Mouse (Mus musculus) midbrain, embryonic 12.5 days (tissue): Measurements from ENCODE around the gene Pafah1b3. TPM values are rescaled to one million over a fixed set of nuclear protein-coding genes. Genes with fewer than 3 reads are reported as not detected.
A peak's percentile ranks its signal among the peaks of the same experiment; 100 is the strongest.
"Not testable (repeated sequence)": the region's sequence is repeated elsewhere in the genome, so short reads cannot be mapped to it uniquely, and the experiment has no call there.

Experiments used
- ATAC-seq: fragments of 200-750 bp; cut with Nextera tagmentation; 2 replicates; pipeline ENCODE4 v1.8.0; 2017; ENCODE audit warnings: low read depth, moderate TSS enrichment, moderate library complexity; ENCODE audit not compliant: low FRiP score
- H3K27ac ChIP-seq: fragments of 300-500 bp; sonication (generic); replicated peaks from 2 replicates; pipeline ENCODE4 v1.5.1; 2016; ENCODE audit warnings: mild to moderate bottlenecking
- H3K27me3 ChIP-seq: fragments of 300-500 bp; sonication (generic); 2 replicates; pipeline ENCODE4 v1.6.1; 2016; ENCODE audit warnings: mild to moderate bottlenecking
- H3K36me3 ChIP-seq: fragments of 300-500 bp; sonication (generic); 2 replicates; pipeline ENCODE4 v1.6.1; 2016
- H3K4me1 ChIP-seq: fragments of 300-500 bp; sonication (generic); 2 replicates; pipeline ENCODE4 v1.6.1; 2016
- H3K4me2 ChIP-seq: fragments of 300-500 bp; sonication (generic); replicated peaks from 2 replicates; pipeline ENCODE4 v1.6.1; 2016; ENCODE audit warnings: mild to moderate bottlenecking, moderate library complexity
- H3K4me3 ChIP-seq: fragments of 300-500 bp; sonication (generic); 2 replicates; pipeline ENCODE4 v1.5.1; 2016; ENCODE audit warnings: mild to moderate bottlenecking
- H3K9ac ChIP-seq: fragments of 300-500 bp; sonication (generic); replicated peaks from 2 replicates; pipeline ENCODE4 v1.6.1; 2016; ENCODE audit warnings: mild to moderate bottlenecking, moderate library complexity
- H3K9me3 ChIP-seq: fragments of 300-500 bp; sonication (generic); 2 replicates; pipeline ENCODE4 v1.6.1; 2016; ENCODE audit warnings: mild to moderate bottlenecking
- whole genome bisulfite sequencing: fragments of 180-500 bp; shearing (Covaris S2); methylation state at CpG from one replicate; pipeline ENCODE4 v1.1.7; 2016; 5-methylcytosine and 5-hydroxymethylcytosine counted together
- polyA plus RNA-seq: library from polyadenylated mRNA; unstranded; fragments of >200 nt; fragmentation: Nextera tagmentation; extraction: Ambion mirVana; gene quantifications from 2 replicates; pipeline ENCODE4 v1.2.1, GENCODE M21; 2016

Pafah1b3 gene
- polyA plus RNA-seq, result 399 and 410 TPM in 2 replicates

DNA sequence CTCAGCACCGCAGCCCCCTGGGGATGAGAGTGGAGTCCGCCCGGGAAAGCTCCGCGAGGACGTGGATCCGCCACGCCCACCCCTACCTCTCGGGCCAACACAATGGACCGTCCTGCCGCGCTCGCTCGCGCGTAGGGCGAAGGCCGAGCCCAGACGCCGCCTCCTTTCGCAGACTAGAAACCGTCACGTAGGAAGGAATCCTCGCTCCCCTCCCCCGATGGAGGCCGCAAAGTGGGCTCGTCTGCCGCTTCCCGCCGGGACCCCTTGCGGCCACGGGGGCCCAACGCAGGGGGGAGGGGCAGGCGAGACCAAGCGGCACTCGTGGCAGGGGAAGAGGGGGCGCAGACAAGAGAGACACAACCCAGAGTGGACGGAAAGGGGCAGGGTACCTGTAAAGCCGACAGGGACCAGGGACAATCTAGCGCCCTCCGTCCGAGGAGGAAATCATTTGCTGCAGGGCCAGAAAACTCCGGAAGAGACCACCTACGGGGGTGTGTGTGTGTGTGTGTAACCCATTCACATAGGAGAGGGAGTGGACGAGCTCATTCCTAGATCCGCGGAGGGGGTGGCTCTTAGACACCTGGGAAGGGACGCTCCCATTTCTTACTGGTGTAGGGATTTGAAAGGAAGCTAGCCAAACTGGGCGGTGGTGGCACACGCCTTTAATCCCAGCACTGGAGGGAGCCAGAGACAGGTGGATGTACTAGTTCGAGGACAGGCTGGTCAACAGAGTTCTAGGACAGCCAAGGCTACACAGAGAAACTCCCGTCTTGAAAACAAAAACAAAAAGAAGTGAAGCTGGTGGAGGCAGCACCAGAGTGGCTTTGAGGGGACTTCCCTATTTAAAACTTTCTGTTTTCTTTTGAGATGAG lies at the start of gene Pafah1b3:
Pafah1b3 (minus strand) TSS at position 533 of the 872 bp plus-strand sequence.
- Histone ChIP-seq H3K27me3 (peaks cover 1% of the 10 kb centered on the region; the same call in 1 of the 2 replicates), H3K27ac (peak within 1 kb of the TSS; percentile 97), H3K4me2 (peak within 1 kb of the TSS; percentile 76), H3K9ac (peak within 1 kb of the TSS; percentile 88), H3K4me3 (peak within 1 kb of the TSS; percentile 72), H3K9me3 (no peaks in the 10 kb centered on the region), H3K36me3 (peaks cover 35% of the 10 kb centered on the region), H3K4me1 (peaks cover 25% of the 10 kb centered on the region)
- WGBS, result under 1% methylated on average over 52 of the region's 52 CpGs
- peak; percentile 90 for ATAC-seq

GRCm38 (mm10) chr7:25341000-25341784 lies 43.4 kb upstream of the Pafah1b3 start:
- Histone ChIP-seq H3K27me3 (no peaks in the 10 kb centered on the region), H3K4me2 (no peak overlapping the region), H3K27ac (no peak overlapping the region), H3K4me3 (no peak overlapping the region), H3K9ac (no peak overlapping the region), H3K36me3 (peaks cover 77% of the 10 kb centered on the region), H3K9me3 (no peaks in the 10 kb centered on the region), H3K4me1 (0 out of 2 replicates have a peak, but pooled peaks cover 4% of the 10 kb centered on the region)
- WGBS, result 76% methylated on average over 20 of the region's 20 CpGs
- ATAC-seq, result no peak

DNA sequence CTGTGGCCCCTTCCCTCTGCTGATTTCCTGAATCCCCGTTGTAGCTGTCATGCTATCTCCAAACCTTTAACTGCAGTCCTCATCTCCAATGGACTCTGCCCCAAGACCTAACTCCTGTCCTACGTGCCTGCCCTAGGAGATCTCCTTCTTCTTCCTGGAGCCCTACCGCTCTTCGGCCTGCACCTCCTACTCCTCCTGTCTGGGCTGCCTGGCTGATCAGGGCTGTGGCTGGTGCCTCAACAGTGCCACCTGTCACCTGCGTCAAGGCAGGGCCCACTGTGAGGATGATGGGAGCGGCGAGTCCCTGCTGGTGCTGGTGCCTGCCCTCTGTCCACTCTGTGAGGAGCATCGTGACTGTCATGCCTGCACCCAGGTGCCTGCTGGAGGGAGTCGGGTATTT lies 41.5 kb upstream of the Pafah1b3 start:
- Histone ChIP-seq H3K9ac (no peak overlapping the region), H3K4me1 (0 out of 2 replicates have a peak, but pooled peaks cover 4% of the 10 kb centered on the region), H3K36me3 (peaks cover 82% of the 10 kb centered on the region), H3K4me3 (no peak overlapping the region), H3K27ac (no peak overlapping the region), H3K9me3 (no peaks in the 10 kb centered on the region), H3K27me3 (no peaks in the 10 kb centered on the region), H3K4me2 (no peak overlapping the region)
- no peak for ATAC-seq
- 90% methylated on average over 9 of the region's 9 CpGs for WGBS

- Histone ChIP-seq H3K36me3 (peaks cover 70% of the 10 kb centered on the region), H3K4me3 (no peak overlapping the region), H3K9ac (no peak overlapping the region; the same call in 1 of the 2 replicates), H3K9me3 (no peaks in the 10 kb centered on the region), H3K27ac (0 out of 2 replicates have a peak overlapping the region, but pooled peaks have one; percentile 16), H3K27me3 (no peaks in the 10 kb centered on the region), H3K4me2 (no peak overlapping the region), H3K4me1 (no peaks in the 10 kb centered on the region)
- ATAC-seq, result no peak
- WGBS, result 88% methylated on average over 12 of the region's 12 CpGs
Measured at GRCm38 (mm10) chr7:25334472-25334871, 36.7 kb upstream of the Pafah1b3 start.

DNA sequence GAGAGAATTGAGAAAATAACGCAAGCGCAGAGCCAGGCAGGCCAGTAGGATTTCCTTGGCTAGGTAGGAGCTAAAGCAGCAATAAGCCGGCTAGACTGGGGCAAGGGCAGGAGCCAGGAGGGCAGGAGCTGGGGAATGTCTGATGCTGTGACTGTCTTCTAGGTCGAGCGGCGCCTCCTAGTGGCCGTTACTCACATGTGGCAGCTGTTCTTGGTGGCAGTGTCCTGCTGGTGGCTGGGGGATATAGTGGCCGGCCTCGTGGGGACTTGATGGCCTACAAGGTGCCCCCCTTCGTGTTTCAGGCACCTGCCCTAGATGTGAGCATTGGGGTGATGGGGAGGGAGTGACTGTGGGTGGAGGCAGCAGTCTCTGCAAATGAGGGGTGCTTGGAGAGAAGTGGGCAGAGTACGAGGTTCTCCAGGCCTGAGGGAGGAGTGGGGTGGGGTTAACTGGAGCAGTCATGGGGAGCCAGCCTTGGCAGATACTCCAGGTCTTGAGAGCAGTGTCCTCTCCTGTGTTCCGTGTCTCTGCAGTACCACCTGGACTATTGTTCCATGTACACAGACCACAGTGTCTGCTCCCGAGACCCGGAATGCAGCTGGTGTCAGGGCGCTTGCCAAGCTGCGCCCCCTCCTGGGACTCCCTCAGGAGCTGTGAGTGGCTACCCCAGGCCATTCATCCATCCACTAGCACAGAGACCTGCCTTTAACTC lies 36.0 kb upstream of the Pafah1b3 start:
- Histone ChIP-seq H3K27ac (no peak overlapping the region), H3K4me1 (no peaks in the 10 kb centered on the region), H3K4me2 (no peak overlapping the region), H3K9me3 (no peaks in the 10 kb centered on the region), H3K4me3 (no peak overlapping the region), H3K9ac (no peak overlapping the region; the same call in 1 of the 2 replicates), H3K27me3 (no peaks in the 10 kb centered on the region), H3K36me3 (peaks cover 71% of the 10 kb centered on the region)
- ATAC-seq, result peak; percentile 68
- 41% methylated on average over 16 of the region's 16 CpGs for WGBS

DNA sequence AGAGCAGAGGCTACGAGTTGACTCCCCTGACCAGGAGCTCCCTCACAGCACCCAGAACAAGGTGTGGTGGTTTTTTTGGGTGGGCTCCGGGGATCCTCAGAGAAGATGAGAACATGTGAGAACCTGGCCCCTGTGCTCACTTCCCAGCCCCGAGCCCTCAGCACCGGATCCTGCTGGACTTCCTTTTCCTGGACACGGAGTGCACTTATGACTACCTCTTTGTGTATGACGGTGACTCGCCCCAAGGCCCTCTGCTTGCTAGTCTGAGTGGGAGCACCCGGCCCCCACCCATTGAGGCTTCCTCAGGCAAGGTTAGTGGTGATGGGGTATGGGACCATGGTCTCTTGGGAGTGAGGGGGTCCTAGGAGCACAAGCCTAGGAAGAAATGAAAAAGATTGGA lies 28.4 kb upstream of the Pafah1b3 start:
- H3K4me1 ChIP-seq, result peaks cover 11% of the 10 kb centered on the region
- peaks cover 32% of the 10 kb centered on the region for H3K36me3 ChIP-seq
- no peak for ATAC-seq
- no peak overlapping the region for H3K9ac ChIP-seq
- H3K27me3 ChIP-seq, result no peaks in the 10 kb centered on the region
- H3K4me3 ChIP-seq, result no peak overlapping the region
- WGBS, result 96% methylated on average over 8 of the region's 8 CpGs
- no peak overlapping the region for H3K27ac ChIP-seq
- H3K4me2 ChIP-seq, result no peak overlapping the region
- no peaks in the 10 kb centered on the region for H3K9me3 ChIP-seq

GRCm38 (mm10) chr7:25325431-25325830 lies 27.6 kb upstream of the Pafah1b3 start:
- H3K9ac ChIP-seq, H3K4me2 ChIP-seq, H3K4me3 ChIP-seq, H3K9me3 ChIP-seq, H3K27me3 ChIP-seq, ATAC-seq, H3K27ac ChIP-seq: not testable (repeated sequence)
- H3K36me3 ChIP-seq, result peaks cover 24% of the 10 kb centered on the region
- peaks cover 14% of the 10 kb centered on the region for H3K4me1 ChIP-seq
- WGBS, result 86% methylated on average over 6 of the region's 6 CpGs

DNA sequence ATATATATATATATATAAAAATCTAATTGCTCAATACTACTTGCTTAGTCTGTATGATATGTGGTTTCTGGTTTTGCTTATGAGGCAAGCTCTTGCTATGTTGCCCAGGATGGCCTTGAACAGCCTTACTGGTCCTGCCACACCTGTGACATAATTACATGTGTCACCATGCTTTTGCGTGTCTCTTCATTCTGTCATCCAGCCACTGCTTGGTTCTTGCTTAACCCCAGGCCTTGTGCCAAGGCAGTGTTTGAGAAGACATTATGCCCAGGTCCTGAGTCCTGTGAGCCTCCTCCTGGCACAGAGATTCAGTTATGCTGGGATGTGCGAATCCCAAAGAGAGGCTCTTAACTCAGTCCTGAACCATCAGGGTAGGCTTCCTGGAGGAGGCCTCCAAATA lies 25.4 kb upstream of the Pafah1b3 start:
- WGBS, result 92% methylated on average over 2 of the region's 2 CpGs
- no peak overlapping the region for H3K27ac ChIP-seq
- H3K36me3 ChIP-seq, result peaks cover 6% of the 10 kb centered on the region; the same call in 1 of the 2 replicates
- H3K9ac ChIP-seq, result no peak overlapping the region
- H3K4me3 ChIP-seq, result no peak overlapping the region
- H3K4me2 ChIP-seq, result no peak overlapping the region
- peaks cover 17% of the 10 kb centered on the region for H3K4me1 ChIP-seq
- ATAC-seq, result no peak
- H3K27me3 ChIP-seq, result no peaks in the 10 kb centered on the region
- no peaks in the 10 kb centered on the region for H3K9me3 ChIP-seq

DNA sequence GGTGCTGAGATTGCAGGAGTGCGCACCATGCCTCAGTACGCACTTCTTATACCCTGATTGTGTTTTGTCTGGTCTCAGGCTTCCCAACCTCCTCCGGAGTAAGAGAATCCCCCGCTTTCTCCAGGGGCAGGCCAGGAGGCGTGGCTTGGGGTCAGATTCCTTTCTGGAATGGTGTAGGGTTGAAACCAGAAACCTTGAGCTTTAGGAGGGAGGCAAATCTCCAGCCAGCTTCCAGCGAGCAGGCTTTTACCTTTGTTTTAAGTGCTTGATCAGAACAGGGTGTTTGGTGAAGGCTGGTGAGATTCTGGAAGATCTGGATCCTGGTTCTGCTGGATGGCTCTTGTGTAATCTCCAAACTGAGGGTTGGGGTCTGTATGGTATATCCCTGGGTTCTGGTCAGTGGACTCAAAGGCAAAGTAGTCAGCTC lies 24.3 kb upstream of the Pafah1b3 start:
- no peak for ATAC-seq
- Histone ChIP-seq H3K27me3 (no peaks in the 10 kb centered on the region), H3K27ac (peak overlapping the region; percentile 52), H3K36me3 (no peaks in the 10 kb centered on the region), H3K4me1 (peaks cover 28% of the 10 kb centered on the region), H3K4me3 (no peak overlapping the region), H3K9ac (no peak overlapping the region), H3K9me3 (no peaks in the 10 kb centered on the region), H3K4me2 (peak overlapping the region; percentile 11; the same call in 1 of the 2 replicates)
- 5% methylated on average over 6 of the region's 6 CpGs for WGBS

GRCm38 (mm10) chr7:25317446-25317999 lies 19.7 kb upstream of the Pafah1b3 start:
- Histone ChIP-seq H3K9ac (peak overlapping the region; percentile 84), H3K27me3 (peaks cover 38% of the 10 kb centered on the region), H3K9me3 (no peaks in the 10 kb centered on the region), H3K4me1 (peaks cover 43% of the 10 kb centered on the region), H3K4me2 (peak overlapping the region; percentile 99), H3K27ac (peak overlapping the region; percentile 89), H3K36me3 (no peaks in the 10 kb centered on the region), H3K4me3 (peak overlapping the region; percentile 74)
- no peak for ATAC-seq
- 16% methylated on average over 21 of the region's 21 CpGs for WGBS
